Mouse (Mus musculus): ENCODE measurements around the gene Epha5.

GRCm38 (mm10) chr5:84208609-84209008 lies 208.6 kb downstream of the Epha5 start:
- TF ChIP-seq EP300 (optimal IDR thresholded peaks at IDR 0.05) (no peak), CTCF (IDR thresholded peaks at IDR 0.05; ENCODE audit: low read depth) (no peak)

Data from stomach, postnatal 0 days (tissue).